Mouse (Mus musculus): Measurements from ENCODE around the gene Sh3kbp1.

DNA sequence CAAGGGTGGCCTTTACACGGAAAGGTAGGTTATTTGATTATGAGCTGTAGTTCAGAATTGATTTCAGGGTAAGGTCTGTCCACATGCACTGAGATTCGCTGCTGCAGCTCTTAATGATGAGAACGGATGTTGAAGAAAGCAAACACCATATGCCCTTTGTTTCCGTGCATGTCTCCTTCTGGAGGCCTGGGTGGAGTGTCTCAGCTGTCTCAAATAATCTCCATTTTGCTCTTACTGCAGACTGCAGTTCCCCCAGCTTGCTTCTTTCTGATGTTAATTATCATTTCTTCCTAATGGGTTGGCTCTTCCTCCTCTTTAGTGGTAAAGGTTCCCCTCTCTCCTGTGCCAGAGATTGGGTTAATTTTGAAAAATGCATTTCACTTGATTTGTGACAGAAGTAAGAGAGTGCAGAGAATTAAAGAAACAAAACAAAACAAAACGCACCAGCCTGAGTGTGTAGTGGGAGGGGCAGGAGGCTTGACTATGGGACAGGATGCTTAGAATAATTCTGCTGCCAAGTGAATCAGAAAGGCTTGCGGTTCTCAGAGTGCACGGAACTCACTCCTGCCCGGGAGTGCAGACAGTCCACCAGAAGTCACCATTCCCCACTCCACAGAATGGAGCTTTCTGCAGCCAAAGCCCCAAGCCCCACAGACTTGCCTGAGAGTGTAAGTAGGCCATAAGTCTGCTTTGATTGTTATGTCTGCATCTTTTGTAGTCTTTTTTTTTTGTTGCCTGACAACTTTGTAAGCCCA is 81.2 kb downstream of the Sh3kbp1 start:
- TF ChIP-seq CTCF (IDR thresholded peaks at IDR 0.05; ENCODE audit: control insufficient read depth, insufficient read depth, low read length), result no peak
- no peak for TF ChIP-seq POLR2A (IDR thresholded peaks at IDR 0.05; ENCODE audit: borderline replicate concordance, control insufficient read depth, low read depth, low read length)

Measured in bone marrow, adult 2 months (tissue).